Mouse (Mus musculus): ENCODE data around the gene Ppp1r15a. TPM values are rescaled to one million over a fixed set of nuclear protein-coding genes. Genes with fewer than 3 reads are reported as not detected.
A peak's percentile ranks its signal among the peaks of the same experiment; 100 is the strongest.
"Not testable (repeated sequence)": the region's sequence is repeated elsewhere in the genome, so short reads cannot be mapped to it uniquely, and the experiment has no call there.

Gene Ppp1r15a
- polyA plus RNA-seq, 1 experiment = 13.5 TPM

GRCm38 (mm10) chr7:45524841-45525621 is 1.0 kb downstream of the Ppp1r15a start:
- no peak for TF ChIP-seq POLR2A (IDR thresholded peaks at IDR 0.05; ENCODE audit: borderline replicate concordance, extremely low read depth, insufficient read depth, insufficient read length, poor library complexity, severe bottlenecking)
- TF ChIP-seq CTCF (IDR thresholded peaks at IDR 0.05; ENCODE audit: borderline replicate concordance, extremely low read depth, insufficient read depth, insufficient read length) = no peak
- peak; percentile 37 for DNase-seq (ENCODE audit: low read depth)

GRCm38 (mm10) chr7:45523678-45524170 is 2.3 kb downstream of the Ppp1r15a start:
- TF ChIP-seq POLR2A (IDR thresholded peaks at IDR 0.05; ENCODE audit: borderline replicate concordance, extremely low read depth, insufficient read depth, insufficient read length, poor library complexity, severe bottlenecking) = no peak
- no peak for TF ChIP-seq CTCF (IDR thresholded peaks at IDR 0.05; ENCODE audit: borderline replicate concordance, extremely low read depth, insufficient read depth, insufficient read length)
- no peak for DNase-seq (ENCODE audit: low read depth)

- TF ChIP-seq POLR2A (IDR thresholded peaks at IDR 0.05; ENCODE audit: borderline replicate concordance, extremely low read depth, insufficient read depth, insufficient read length, poor library complexity, severe bottlenecking) (no peak), CTCF (IDR thresholded peaks at IDR 0.05; ENCODE audit: borderline replicate concordance, extremely low read depth, insufficient read depth, insufficient read length) (no peak)
- no peak for DNase-seq (ENCODE audit: low read depth)
These were observed 3.0 kb downstream of the Ppp1r15a start for GRCm38 (mm10) chr7:45522957-45523676.

GRCm38 (mm10) chr7:45522194-45522752 is 3.8 kb downstream of the Ppp1r15a start:
- TF ChIP-seq POLR2A (IDR thresholded peaks at IDR 0.05; ENCODE audit: borderline replicate concordance, extremely low read depth, insufficient read depth, insufficient read length, poor library complexity, severe bottlenecking) (no peak), CTCF (IDR thresholded peaks at IDR 0.05; ENCODE audit: borderline replicate concordance, extremely low read depth, insufficient read depth, insufficient read length) (no peak)
- DNase-seq (ENCODE audit: low read depth) = no peak

GRCm38 (mm10) chr7:45521728-45522184 is 4.3 kb downstream of the Ppp1r15a start:
- peak; percentile 97 for DNase-seq (ENCODE audit: low read depth)
- TF ChIP-seq POLR2A (IDR thresholded peaks at IDR 0.05; ENCODE audit: borderline replicate concordance, extremely low read depth, insufficient read depth, insufficient read length, poor library complexity, severe bottlenecking) = no peak
- no peak for TF ChIP-seq CTCF (IDR thresholded peaks at IDR 0.05; ENCODE audit: borderline replicate concordance, extremely low read depth, insufficient read depth, insufficient read length)

- TF ChIP-seq CTCF (IDR thresholded peaks at IDR 0.05; ENCODE audit: borderline replicate concordance, extremely low read depth, insufficient read depth, insufficient read length) = no peak
- TF ChIP-seq POLR2A (IDR thresholded peaks at IDR 0.05; ENCODE audit: borderline replicate concordance, extremely low read depth, insufficient read depth, insufficient read length, poor library complexity, severe bottlenecking) = no peak
These were observed 5.5 kb downstream of the Ppp1r15a start for GRCm38 (mm10) chr7:45520605-45521004.

GRCm38 (mm10) chr7:45519345-45520120 is 6.5 kb downstream of the Ppp1r15a start:
- DNase-seq (ENCODE audit: low read depth) = peak; percentile 27
- TF ChIP-seq POLR2A (IDR thresholded peaks at IDR 0.05; ENCODE audit: borderline replicate concordance, extremely low read depth, insufficient read depth, insufficient read length, poor library complexity, severe bottlenecking) (no peak), CTCF (IDR thresholded peaks at IDR 0.05; ENCODE audit: borderline replicate concordance, extremely low read depth, insufficient read depth, insufficient read length) (no peak)

More at GRCm38 (mm10) chr7:45520605-45521004, 5.5 kb downstream of the Ppp1r15a start:
- DNase-seq (ENCODE audit: low read depth) = no peak

- TF ChIP-seq CTCF (IDR thresholded peaks at IDR 0.05; ENCODE audit: borderline replicate concordance, extremely low read depth, insufficient read depth, insufficient read length) (no peak), POLR2A (IDR thresholded peaks at IDR 0.05; ENCODE audit: borderline replicate concordance, extremely low read depth, insufficient read depth, insufficient read length, poor library complexity, severe bottlenecking) (no peak)
- no peak for DNase-seq (ENCODE audit: low read depth)
These were observed 7.5 kb downstream of the Ppp1r15a start for GRCm38 (mm10) chr7:45518618-45519017.

GRCm38 (mm10) chr7:45516846-45517245 is 9.2 kb downstream of the Ppp1r15a start:
- DNase-seq (ENCODE audit: low read depth) = not testable (repeated sequence)

- TF ChIP-seq CTCF (IDR thresholded peaks at IDR 0.05; ENCODE audit: borderline replicate concordance, extremely low read depth, insufficient read depth, insufficient read length) (no peak), POLR2A (IDR thresholded peaks at IDR 0.05; ENCODE audit: borderline replicate concordance, extremely low read depth, insufficient read depth, insufficient read length, poor library complexity, severe bottlenecking) (no peak)
- no peak for DNase-seq (ENCODE audit: low read depth)
These were observed 10.6 kb downstream of the Ppp1r15a start for GRCm38 (mm10) chr7:45515436-45515835.

GRCm38 (mm10) chr7:45514411-45514810 is 11.7 kb downstream of the Ppp1r15a start:
- TF ChIP-seq POLR2A (IDR thresholded peaks at IDR 0.05; ENCODE audit: borderline replicate concordance, extremely low read depth, insufficient read depth, insufficient read length, poor library complexity, severe bottlenecking) (no peak), CTCF (IDR thresholded peaks at IDR 0.05; ENCODE audit: borderline replicate concordance, extremely low read depth, insufficient read depth, insufficient read length) (no peak)
- no peak for DNase-seq (ENCODE audit: low read depth)

Data from brain, embryonic 14.5 days (tissue).